Mouse (Mus musculus) retina, adult 2 months (tissue): ENCODE measurements around the gene E2f2.
A peak's percentile ranks its signal among the peaks of the same experiment; 100 is the strongest.

Source experiments
- DNase-seq: peaks from one replicate; pipeline ENCODE4 v3.0.0-alpha.2; 2012; ENCODE audit warnings: low read depth, low spot score

The E2f2 gene

GRCm38 (mm10) chr4:136144927-136145292 lies 27.3 kb upstream of the E2f2 start:
- no peak for DNase-seq

DNA sequence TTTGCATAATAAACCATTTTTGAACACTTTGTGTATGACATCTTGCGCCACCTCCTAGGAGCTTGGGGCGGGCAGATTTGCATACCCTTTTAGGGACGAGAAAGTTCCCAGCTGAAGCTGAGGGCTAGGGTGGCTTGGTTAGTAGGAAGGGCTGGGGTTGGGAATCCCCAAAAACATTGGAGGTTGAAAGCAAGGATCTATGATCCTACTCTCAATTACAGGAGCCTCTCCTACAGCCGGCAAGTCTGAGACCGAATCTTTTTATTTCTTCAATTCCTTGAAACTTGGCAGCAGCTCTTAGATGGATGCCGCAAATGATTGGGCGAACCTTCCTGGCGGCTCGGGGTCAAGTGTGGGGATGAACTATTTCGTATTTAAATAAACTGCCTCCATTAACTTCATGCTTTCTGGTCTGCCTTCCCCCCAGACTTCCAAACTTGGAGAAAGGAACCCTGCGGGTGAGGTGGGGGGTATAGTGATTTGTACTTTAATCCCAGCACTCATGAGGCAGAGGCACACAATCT lies 26.8 kb upstream of the E2f2 start:
- DNase-seq: no peak

- no peak for DNase-seq
Observed at GRCm38 (mm10) chr4:136145991-136146711, 26.0 kb upstream of the E2f2 start.

- DNase-seq: no peak
Observed at GRCm38 (mm10) chr4:136146712-136147154, 25.5 kb upstream of the E2f2 start.

DNA sequence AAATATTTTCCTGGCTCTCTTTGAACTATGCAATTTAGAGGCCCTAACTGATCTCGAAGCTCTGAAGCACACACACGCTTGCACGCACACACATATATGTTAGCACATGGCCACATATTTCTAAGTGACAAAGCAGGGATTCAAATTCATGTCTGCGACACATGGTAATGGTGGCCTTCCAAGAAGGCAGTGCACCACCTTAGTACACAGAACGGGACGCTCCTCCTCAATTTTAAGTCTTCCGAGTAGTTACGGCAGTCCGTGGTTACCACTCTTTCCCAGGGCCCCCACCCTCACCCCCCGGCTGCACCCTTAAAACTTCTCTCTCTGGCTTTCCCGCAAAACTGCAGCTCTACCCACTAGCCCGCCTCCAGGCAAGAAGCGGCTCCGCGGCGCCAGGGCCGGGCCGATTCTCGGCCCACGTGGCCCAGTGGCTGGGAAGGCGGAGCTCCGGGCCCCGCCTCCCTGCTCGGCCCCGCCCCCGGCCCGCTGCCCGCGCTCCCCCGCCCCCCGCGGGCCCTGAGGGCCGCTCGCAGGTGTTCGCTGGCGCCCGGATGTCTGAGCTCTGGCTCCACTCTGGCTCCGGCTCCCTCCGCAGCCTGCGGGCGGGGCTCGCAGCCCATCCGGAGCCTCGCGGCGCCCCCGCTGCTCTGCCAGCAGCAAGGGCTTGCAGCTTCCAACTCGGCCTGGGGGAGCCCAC lies 24.6 kb upstream of the E2f2 start:
- DNase-seq: peak; percentile 41

DNA sequence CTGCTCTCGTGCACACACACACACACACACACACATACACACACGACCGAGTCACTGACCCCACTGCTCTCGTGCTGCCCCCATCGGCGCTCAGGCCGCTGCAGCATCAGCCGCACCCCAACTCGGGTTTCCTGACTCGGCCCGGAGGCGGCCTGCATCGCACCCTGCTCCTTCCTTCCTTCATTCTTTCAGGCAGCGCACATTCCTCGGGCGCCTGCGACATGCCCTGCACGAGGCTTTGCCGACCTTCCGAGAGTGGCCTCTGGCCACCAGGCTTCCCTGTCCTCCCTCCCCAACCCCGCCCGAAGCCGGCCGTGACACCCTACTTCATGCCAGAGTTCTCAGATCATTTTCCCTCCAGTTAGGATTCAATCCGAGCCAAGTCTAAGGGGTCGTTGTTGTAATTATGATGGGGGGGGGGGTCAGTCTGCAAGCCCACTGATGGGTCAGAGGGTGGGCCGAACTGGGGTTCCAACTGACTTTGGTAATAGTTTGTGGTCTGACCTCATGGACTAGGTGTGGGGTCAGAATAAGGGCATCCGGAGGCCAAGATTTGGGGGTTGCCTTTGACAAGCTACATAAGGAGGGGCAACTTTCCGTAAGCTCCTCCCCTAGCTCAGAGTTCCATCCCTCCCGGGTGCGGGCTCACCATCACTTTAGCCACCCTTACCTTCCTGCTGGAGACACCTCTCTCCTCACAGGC lies 23.7 kb upstream of the E2f2 start:
- no peak for DNase-seq

- no peak for DNase-seq
Observed at GRCm38 (mm10) chr4:136149045-136149379, 23.2 kb upstream of the E2f2 start.

GRCm38 (mm10) chr4:136149734-136150133 lies 22.5 kb upstream of the E2f2 start:
- DNase-seq: no peak

DNA sequence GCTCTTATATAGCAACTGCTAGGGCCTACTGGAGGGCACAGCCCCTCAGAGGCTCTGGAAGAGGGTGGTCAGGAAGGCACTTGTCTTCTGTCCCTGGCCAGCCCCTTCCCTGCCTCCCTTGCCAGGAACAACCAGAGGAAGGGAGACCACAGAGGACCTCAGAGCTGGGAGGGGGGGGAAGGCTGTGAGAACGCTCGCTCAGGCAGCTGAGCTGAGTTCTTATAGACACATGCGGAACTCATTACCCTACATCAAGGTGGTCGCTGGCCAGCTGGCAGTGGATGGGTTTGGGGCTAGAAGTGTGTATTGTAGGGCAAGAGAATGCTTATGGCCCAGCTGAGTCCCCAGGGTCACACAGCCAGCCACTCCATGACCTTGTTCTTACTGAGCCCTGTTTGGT lies 21.6 kb upstream of the E2f2 start:
- DNase-seq: no peak

DNA sequence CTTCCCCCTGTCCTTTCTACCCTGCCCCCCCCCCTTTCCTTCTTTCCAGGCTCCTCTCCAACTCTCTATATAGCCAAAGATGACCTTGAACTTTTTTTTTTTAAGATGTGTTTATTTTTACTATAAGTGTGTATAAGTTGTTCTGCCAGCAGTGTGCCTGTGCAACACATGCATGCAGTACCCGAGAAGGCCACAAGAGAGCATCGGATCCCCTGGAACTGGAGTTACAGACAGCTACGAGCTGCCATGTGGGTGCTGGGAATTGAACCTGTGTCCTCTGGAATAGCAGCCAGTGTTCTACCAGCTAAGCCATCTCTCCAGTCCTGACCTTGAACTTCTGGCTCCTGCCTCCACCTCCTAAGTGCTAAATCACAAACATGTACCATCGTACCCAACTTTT lies 19.4 kb upstream of the E2f2 start:
- DNase-seq: no peak

- no peak for DNase-seq
Observed at GRCm38 (mm10) chr4:136154462-136154861, 17.7 kb upstream of the E2f2 start.

DNA sequence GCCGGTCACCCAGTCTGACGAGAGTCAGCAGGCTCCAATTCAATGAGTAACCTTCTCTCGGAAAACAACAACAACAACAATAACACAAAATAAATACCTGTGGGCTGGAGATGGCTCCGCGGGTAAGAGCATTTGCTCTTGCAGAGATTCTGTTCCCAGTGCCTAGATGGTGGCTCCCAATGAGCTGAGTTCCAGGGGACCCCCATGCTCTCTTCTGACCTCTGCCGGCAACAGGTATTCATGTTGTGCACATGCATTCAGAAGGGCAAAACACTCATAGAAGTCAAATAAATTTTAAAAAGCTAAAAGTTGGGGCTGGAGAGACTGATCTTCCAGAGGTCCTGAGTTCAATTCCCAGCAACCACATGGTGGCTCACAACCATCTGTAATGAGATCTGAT lies 13.7 kb upstream of the E2f2 start:
- DNase-seq: no peak

- peak; percentile 69 for DNase-seq
Observed at GRCm38 (mm10) chr4:136159802-136160397, 12.3 kb upstream of the E2f2 start.

GRCm38 (mm10) chr4:136163448-136163847 lies 8.7 kb upstream of the E2f2 start:
- no peak for DNase-seq

DNA sequence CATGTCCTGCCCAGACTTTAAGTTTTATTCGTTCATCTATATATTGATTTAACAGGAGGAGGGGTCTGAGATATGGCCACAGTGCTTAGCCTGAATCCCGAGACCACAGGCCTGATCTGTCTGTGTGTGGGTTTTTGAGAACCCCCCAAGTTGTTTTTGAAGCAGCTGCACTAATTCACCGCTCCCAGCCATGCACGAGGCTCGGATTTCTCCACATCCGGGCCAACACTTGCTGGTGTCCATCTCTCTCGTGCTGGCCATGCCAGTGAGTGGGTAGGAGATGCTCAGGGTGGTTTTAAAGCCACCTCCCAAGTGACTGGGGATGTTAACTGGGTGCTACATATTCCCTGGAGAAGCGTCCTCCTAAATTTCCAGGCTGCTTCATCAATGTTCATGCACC lies 7.2 kb upstream of the E2f2 start:
- DNase-seq: no peak

DNA sequence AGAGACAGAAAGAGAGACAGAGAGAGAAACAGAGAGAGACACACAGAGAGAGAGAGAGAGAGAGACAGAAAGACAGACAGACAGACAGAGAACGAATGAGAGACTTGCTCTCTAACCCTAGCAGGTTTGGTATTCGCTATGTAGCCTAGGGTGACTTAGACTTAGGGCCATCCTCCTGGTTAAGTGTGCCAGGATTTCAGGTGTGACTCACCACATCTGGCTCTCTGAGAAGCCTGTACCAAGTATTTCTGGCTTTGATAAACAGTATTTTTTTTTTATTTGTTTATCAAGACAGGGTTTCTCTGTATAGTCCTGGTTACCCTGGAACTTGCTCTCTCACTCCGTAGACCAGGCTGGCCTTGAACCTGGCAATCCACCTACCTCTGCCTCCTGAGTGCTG lies 4.5 kb upstream of the E2f2 start:
- DNase-seq: no peak

GRCm38 (mm10) chr4:136170401-136170800 lies 1.8 kb upstream of the E2f2 start:
- no peak for DNase-seq

- DNase-seq: no peak
Observed at GRCm38 (mm10) chr4:136171455-136171854, 739 bp upstream of the E2f2 start.

DNA sequence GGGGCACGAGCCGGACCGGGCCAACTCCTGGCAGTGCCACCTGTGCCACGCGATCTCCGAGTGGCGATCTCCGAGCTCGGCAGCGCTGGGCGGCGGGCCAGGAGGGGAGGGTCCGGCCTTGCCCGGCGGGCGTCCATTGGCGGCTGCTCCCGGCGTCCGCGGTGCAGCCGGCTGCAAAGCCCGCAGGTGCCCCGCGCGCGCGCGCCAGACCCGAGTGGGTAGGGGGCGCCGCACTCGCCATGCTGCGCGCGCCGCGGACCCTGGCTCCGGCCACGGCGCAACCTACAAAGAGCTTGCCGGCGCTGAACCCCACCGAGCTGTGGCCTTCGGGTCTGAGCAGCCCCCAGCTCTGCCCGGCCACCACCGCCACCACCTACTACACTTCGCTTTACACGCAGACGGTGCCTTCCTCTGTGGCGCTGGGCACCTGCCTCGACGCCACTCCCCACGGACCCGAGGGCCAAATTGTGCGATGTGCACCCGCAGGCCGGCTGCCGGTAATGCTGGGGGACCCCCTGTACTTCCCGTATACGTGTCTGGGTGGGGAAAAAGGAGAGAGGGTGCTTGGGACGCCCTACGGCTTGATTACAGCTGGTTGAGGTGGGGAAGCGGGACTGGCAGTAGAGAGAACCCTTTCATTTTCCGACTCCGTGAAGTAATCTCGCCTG lies 482 bp downstream of the E2f2 start:
- no peak for DNase-seq

- no peak for DNase-seq
Observed at GRCm38 (mm10) chr4:136173210-136173715, 1.1 kb downstream of the E2f2 start.
